Mouse (Mus musculus): ENCODE results near the gene Scamp1. TPM values are rescaled to one million over a fixed set of nuclear protein-coding genes. Genes with fewer than 3 reads are reported as not detected.

The Scamp1 gene
- polyA plus RNA-seq, 1 experiment from 2014 or later: 21.5 TPM

DNA sequence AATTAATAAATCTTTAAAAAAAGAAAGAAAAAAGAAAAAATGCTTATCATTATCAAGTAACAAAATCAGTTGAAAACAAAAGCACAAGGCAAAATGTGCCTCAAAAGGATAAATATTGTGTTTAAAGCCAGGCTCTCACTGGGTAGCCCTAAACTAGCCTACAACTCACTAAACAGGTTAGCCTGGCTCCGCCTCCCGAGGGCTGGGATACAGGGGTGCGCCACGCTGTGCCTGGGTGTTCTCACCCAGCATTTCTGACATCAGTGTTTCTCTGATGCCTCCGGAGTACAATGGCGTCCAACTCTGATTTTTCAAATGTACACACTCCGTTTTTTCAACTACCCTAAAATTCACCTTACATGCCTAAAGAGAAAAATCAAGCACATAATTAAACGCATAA is 24.7 kb downstream of the Scamp1 start:
- H3K4me1 ChIP-seq (ENCODE audit: control insufficient read depth in 2 of 2, insufficient read depth in 2 of 2, low read length in 2 of 2): peaks cover 0 to 19% of the 10 kb centered on the region in 2 experiments
- H3K4me3 ChIP-seq (ENCODE audit: control insufficient read depth in 1 of 2, insufficient read depth in 1 of 2, low read depth in 1 of 2, low read length in 2 of 2): no peak overlapping the region
- no peaks in the 10 kb centered on the region for H3K27me3 ChIP-seq (ENCODE audit: control insufficient read depth, insufficient read depth, low read length)
- H3K9ac ChIP-seq (ENCODE audit: low read length): no peak overlapping the region
- H3K36me3 ChIP-seq (ENCODE audit: control insufficient read depth, insufficient read depth, low read length): no peaks in the 10 kb centered on the region
- H3K4me2 ChIP-seq (ENCODE audit: low read length): no peak overlapping the region
- no peaks in the 10 kb centered on the region for H3K9me3 ChIP-seq (ENCODE audit: control insufficient read depth, low read length)
- 84% methylated on average over 8 of the region's 8 CpGs for WGBS
- no peak overlapping the region for H3K27ac ChIP-seq (replicated peaks in 1 of 2; ENCODE audit: control insufficient read depth in 1 of 2, insufficient read depth in 1 of 2, low read depth in 2 of 2, low read length in 2 of 2)
- ATAC-seq (ENCODE audit: insufficient number of reproducible peaks, insufficient read depth, low FRiP score, low read depth): no peak

DNA sequence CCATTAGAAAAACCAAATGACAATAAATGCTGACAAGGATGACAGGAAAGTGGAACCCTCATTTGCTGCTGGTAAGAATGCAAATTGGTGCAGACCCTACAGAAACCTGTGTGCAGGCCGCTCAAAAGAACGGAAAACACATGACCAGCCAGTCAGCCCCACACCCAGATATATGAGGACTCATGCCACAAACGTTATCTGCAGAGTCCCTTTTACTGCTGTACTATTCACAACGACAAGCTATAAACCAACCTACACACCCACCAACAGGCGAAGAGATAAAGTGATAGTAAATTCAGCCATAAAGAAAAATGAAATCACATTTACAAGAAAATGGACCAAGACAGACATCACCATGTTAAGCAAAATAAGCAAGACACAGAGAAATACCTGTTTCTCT is 26.4 kb downstream of the Scamp1 start:
- H3K36me3 ChIP-seq (ENCODE audit: control insufficient read depth, insufficient read depth, low read length): no peaks in the 10 kb centered on the region
- 64% methylated on average over 5 of the region's 5 CpGs for WGBS
- no peak for ATAC-seq (ENCODE audit: insufficient number of reproducible peaks, insufficient read depth, low FRiP score, low read depth)

DNA sequence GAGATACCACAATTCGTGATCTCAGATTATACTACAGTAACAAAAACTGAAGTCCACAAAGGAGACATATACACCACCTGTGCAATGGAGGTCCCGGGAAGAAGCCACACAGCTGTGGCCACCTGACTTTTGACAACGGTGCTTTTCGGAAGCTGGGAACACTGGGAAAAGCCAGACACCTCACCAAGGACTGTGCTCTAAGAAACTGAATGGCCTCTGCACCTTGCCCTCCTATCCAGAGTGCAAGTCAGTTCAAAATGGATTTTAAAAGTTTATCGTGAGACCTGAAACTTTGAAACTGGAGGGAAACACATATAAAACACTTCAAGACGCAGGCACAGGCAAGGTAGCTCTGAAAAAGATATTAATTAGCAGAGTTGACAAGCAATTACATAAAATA is 27.1 kb downstream of the Scamp1 start:
- H3K4me2 ChIP-seq (ENCODE audit: low read length): no peak overlapping the region
- H3K4me1 ChIP-seq (ENCODE audit: control insufficient read depth in 2 of 2, insufficient read depth in 2 of 2, low read length in 2 of 2): peaks cover 0 to 14% of the 10 kb centered on the region in 2 experiments; a peak in 3 of 4 replicates
- H3K4me3 ChIP-seq (ENCODE audit: control insufficient read depth in 1 of 2, insufficient read depth in 1 of 2, low read depth in 1 of 2, low read length in 2 of 2): no peak overlapping the region
- WGBS: 88% methylated on average over 6 of the region's 6 CpGs
- no peak overlapping the region for H3K27ac ChIP-seq (replicated peaks in 1 of 2; ENCODE audit: control insufficient read depth in 1 of 2, insufficient read depth in 1 of 2, low read depth in 2 of 2, low read length in 2 of 2)
- H3K9me3 ChIP-seq (ENCODE audit: control insufficient read depth, low read length): no peaks in the 10 kb centered on the region
- no peak overlapping the region for H3K9ac ChIP-seq (ENCODE audit: low read length)
- no peaks in the 10 kb centered on the region for H3K27me3 ChIP-seq (ENCODE audit: control insufficient read depth, insufficient read depth, low read length)
- no peak for ATAC-seq (ENCODE audit: insufficient number of reproducible peaks, insufficient read depth, low FRiP score, low read depth)
- H3K36me3 ChIP-seq (ENCODE audit: control insufficient read depth, insufficient read depth, low read length): no peaks in the 10 kb centered on the region

More for the DNA sequence above, 26.4 kb downstream of the Scamp1 start:
- Histone ChIP-seq H3K9me3 (ENCODE audit: control insufficient read depth, low read length) (no peaks in the 10 kb centered on the region), H3K27me3 (ENCODE audit: control insufficient read depth, insufficient read depth, low read length) (no peaks in the 10 kb centered on the region), H3K27ac (replicated peaks in 1 of 2; ENCODE audit: control insufficient read depth in 1 of 2, insufficient read depth in 1 of 2, low read depth in 2 of 2, low read length in 2 of 2) (no peak overlapping the region), H3K4me2 (ENCODE audit: low read length) (no peak overlapping the region), H3K9ac (ENCODE audit: low read length) (no peak overlapping the region), H3K4me1 (ENCODE audit: control insufficient read depth in 2 of 2, insufficient read depth in 2 of 2, low read length in 2 of 2) (peaks cover 0 to 18% of the 10 kb centered on the region in 2 experiments), H3K4me3 (ENCODE audit: control insufficient read depth in 1 of 2, insufficient read depth in 1 of 2, low read depth in 1 of 2, low read length in 2 of 2) (no peak overlapping the region)

DNA sequence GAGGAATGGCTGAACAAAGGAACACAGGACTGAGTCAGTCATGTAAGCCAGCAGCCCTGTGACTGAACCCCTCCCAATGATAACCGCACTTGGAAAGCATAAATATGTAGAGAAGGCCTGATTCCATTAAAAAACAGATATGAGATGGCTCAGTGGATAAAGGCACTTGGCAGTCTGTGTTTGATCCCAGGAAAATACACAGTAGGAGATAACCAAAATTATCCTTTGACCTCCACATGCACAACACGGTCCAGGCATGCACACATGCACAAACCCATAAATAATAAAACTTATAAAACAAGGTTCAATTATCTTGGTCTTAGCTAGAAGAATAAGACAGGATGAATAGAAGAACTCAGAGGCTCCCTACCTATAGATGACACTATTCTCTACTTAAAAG is 27.9 kb downstream of the Scamp1 start:
- Histone ChIP-seq H3K4me2 (ENCODE audit: low read length) (no peak overlapping the region), H3K27me3 (ENCODE audit: control insufficient read depth, insufficient read depth, low read length) (no peaks in the 10 kb centered on the region), H3K4me3 (ENCODE audit: control insufficient read depth in 1 of 2, insufficient read depth in 1 of 2, low read depth in 1 of 2, low read length in 2 of 2) (no peak overlapping the region), H3K4me1 (ENCODE audit: control insufficient read depth in 2 of 2, insufficient read depth in 2 of 2, low read length in 2 of 2) (peaks cover 0 to 14% of the 10 kb centered on the region in 2 experiments; a peak in 3 of 4 replicates), H3K36me3 (ENCODE audit: control insufficient read depth, insufficient read depth, low read length) (no peaks in the 10 kb centered on the region), H3K27ac (replicated peaks in 1 of 2; ENCODE audit: control insufficient read depth in 1 of 2, insufficient read depth in 1 of 2, low read depth in 2 of 2, low read length in 2 of 2) (no peak overlapping the region), H3K9ac (ENCODE audit: low read length) (no peak overlapping the region), H3K9me3 (ENCODE audit: control insufficient read depth, low read length) (no peaks in the 10 kb centered on the region)
- 45% methylated on average over 2 of the region's 2 CpGs for WGBS
- ATAC-seq (ENCODE audit: insufficient number of reproducible peaks, insufficient read depth, low FRiP score, low read depth): no peak

DNA sequence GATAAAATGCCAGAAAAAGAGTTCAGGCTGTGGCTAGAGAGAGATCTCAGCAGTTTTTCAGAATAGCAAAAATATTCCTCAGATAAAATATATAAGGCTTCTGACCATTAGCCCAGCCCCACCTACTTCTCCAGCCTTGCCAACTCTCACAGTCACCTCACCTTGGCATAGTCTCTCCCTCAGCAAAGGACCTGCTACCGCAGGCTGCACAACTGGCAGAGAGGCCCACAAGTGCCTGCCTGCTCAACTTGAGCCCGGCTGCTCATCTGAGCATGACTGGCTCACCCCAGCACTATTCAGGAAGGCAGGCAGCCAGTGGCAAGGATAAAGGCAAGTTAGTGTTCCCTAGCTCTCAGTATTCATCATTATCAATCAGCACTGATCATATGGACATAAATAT is 30.5 kb downstream of the Scamp1 start:
- Histone ChIP-seq H3K27me3 (ENCODE audit: control insufficient read depth, insufficient read depth, low read length) (no peaks in the 10 kb centered on the region), H3K4me2 (ENCODE audit: low read length) (no peak overlapping the region), H3K9me3 (ENCODE audit: control insufficient read depth, low read length) (no peaks in the 10 kb centered on the region), H3K27ac (replicated peaks in 1 of 2; ENCODE audit: control insufficient read depth in 1 of 2, insufficient read depth in 1 of 2, low read depth in 2 of 2, low read length in 2 of 2) (no peak overlapping the region), H3K4me3 (ENCODE audit: control insufficient read depth in 1 of 2, insufficient read depth in 1 of 2, low read depth in 1 of 2, low read length in 2 of 2) (no peak overlapping the region), H3K9ac (ENCODE audit: low read length) (no peak overlapping the region), H3K36me3 (ENCODE audit: control insufficient read depth, insufficient read depth, low read length) (no peaks in the 10 kb centered on the region), H3K4me1 (ENCODE audit: control insufficient read depth in 2 of 2, insufficient read depth in 2 of 2, low read length in 2 of 2) (peaks cover 0 to 7% of the 10 kb centered on the region in 2 experiments; a peak in 2 of 4 replicates)
- 78% methylated on average over 2 of the region's 2 CpGs for WGBS
- no peak for ATAC-seq (ENCODE audit: insufficient number of reproducible peaks, insufficient read depth, low FRiP score, low read depth)

DNA sequence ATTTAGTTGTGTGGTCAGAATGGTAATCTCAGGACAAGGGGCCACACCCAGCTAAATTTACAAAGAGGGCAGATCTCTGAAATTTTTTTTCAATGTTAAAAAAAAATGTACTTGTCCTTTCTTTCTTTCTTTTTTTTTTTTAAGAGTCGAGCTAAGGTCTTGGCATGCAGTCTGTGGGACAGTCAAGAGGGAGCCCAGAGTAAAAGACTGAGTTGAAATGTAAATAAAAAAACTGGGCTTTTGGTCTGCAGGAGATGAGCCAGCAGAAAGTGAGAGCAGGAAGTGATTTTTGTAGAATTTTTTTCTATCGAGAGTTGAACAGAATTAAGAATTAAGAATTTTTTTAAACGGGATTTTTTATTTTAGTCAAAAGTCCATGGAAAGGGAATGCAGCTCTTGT is 31.4 kb downstream of the Scamp1 start:
- H3K4me1 ChIP-seq (ENCODE audit: control insufficient read depth in 2 of 2, insufficient read depth in 2 of 2, low read length in 2 of 2): peaks cover 0 to 7% of the 10 kb centered on the region in 2 experiments; a peak in 2 of 4 replicates
- no peak overlapping the region for H3K4me3 ChIP-seq (ENCODE audit: control insufficient read depth in 1 of 2, insufficient read depth in 1 of 2, low read depth in 1 of 2, low read length in 2 of 2)
- H3K36me3 ChIP-seq (ENCODE audit: control insufficient read depth, insufficient read depth, low read length): no peaks in the 10 kb centered on the region
- H3K27ac ChIP-seq (replicated peaks in 1 of 2; ENCODE audit: control insufficient read depth in 1 of 2, insufficient read depth in 1 of 2, low read depth in 2 of 2, low read length in 2 of 2): no peak overlapping the region
- no peaks in the 10 kb centered on the region for H3K27me3 ChIP-seq (ENCODE audit: control insufficient read depth, insufficient read depth, low read length)
- H3K4me2 ChIP-seq (ENCODE audit: low read length): no peak overlapping the region
- H3K9me3 ChIP-seq (ENCODE audit: control insufficient read depth, low read length): no peaks in the 10 kb centered on the region
- no peak for ATAC-seq (ENCODE audit: insufficient number of reproducible peaks, insufficient read depth, low FRiP score, low read depth)
- WGBS: 79% methylated on average over 3 of the region's 3 CpGs
- no peak overlapping the region for H3K9ac ChIP-seq (ENCODE audit: low read length)

DNA sequence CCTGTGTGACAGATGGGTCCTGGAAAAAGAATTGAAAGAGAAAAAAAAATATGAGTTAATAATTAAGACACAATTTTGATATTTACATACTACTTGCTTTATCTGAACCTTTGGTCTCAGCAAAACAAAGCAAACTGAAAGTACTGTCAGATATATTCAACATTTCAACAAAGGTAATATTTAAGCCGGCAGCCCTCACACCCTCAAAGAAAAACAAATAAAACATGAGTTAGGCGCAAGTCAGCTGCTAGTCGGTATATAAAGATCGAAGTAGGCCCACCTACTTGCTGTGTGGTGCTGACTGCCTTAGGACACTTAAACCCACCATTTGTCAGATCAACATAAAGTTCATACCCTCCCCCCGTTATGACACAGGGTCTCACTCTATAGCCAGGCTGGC is 32.6 kb downstream of the Scamp1 start:
- ATAC-seq (ENCODE audit: insufficient number of reproducible peaks, insufficient read depth, low FRiP score, low read depth): no peak
- Histone ChIP-seq H3K4me3 (ENCODE audit: control insufficient read depth in 1 of 2, insufficient read depth in 1 of 2, low read depth in 1 of 2, low read length in 2 of 2) (no peak overlapping the region), H3K9me3 (ENCODE audit: control insufficient read depth, low read length) (no peaks in the 10 kb centered on the region), H3K4me2 (ENCODE audit: low read length) (no peak overlapping the region), H3K9ac (ENCODE audit: low read length) (no peak overlapping the region), H3K36me3 (ENCODE audit: control insufficient read depth, insufficient read depth, low read length) (no peaks in the 10 kb centered on the region), H3K27me3 (ENCODE audit: control insufficient read depth, insufficient read depth, low read length) (no peaks in the 10 kb centered on the region), H3K27ac (replicated peaks in 1 of 2; ENCODE audit: control insufficient read depth in 1 of 2, insufficient read depth in 1 of 2, low read depth in 2 of 2, low read length in 2 of 2) (no peak overlapping the region), H3K4me1 (ENCODE audit: control insufficient read depth in 2 of 2, insufficient read depth in 2 of 2, low read length in 2 of 2) (peaks cover 0 to 7% of the 10 kb centered on the region in 2 experiments; a peak in 2 of 4 replicates)
- 88% methylated on average over 5 of the region's 5 CpGs for WGBS

DNA sequence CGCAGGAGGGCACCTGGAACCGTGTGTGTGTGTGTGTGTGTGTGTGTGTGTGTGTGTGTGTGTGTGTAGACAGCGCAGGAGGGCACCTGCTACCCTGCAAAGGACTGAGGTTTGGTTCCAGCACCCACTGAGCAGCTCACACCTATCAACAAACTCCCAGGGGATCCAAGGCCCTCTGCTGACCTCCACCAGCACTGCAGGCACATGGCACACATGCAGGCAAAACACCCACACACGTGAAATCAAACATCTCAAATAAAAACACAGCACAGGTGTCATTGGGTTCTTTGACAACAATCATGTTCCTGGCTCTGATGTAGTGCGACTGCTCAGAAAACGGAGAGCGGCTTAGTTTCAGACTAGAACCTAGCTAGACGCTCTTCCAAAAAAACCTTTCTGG is 34.9 kb downstream of the Scamp1 start:
- no peaks in the 10 kb centered on the region for H3K4me1 ChIP-seq (ENCODE audit: control insufficient read depth in 2 of 2, insufficient read depth in 2 of 2, low read length in 2 of 2)
- no peaks in the 10 kb centered on the region for H3K9me3 ChIP-seq (ENCODE audit: control insufficient read depth, low read length)
- no peak overlapping the region for H3K27ac ChIP-seq (replicated peaks in 1 of 2; ENCODE audit: control insufficient read depth in 1 of 2, insufficient read depth in 1 of 2, low read depth in 2 of 2, low read length in 2 of 2)
- WGBS: 90% methylated on average over 7 of the region's 8 CpGs
- H3K27me3 ChIP-seq (ENCODE audit: control insufficient read depth, insufficient read depth, low read length): no peaks in the 10 kb centered on the region
- no peak overlapping the region for H3K9ac ChIP-seq (ENCODE audit: low read length)
- no peak overlapping the region for H3K4me3 ChIP-seq (ENCODE audit: control insufficient read depth in 1 of 2, insufficient read depth in 1 of 2, low read depth in 1 of 2, low read length in 2 of 2)
- H3K4me2 ChIP-seq (ENCODE audit: low read length): no peak overlapping the region
- no peaks in the 10 kb centered on the region for H3K36me3 ChIP-seq (ENCODE audit: control insufficient read depth, insufficient read depth, low read length)
- ATAC-seq (ENCODE audit: insufficient number of reproducible peaks, insufficient read depth, low FRiP score, low read depth): no peak

All from heart, embryonic 14.5 days (tissue).